In genomic region chr19:29840642-29841041, GRCm38 (mm10) we compare ENCODE assay signal across 9 mouse cellular contexts. TPM values are rescaled to one million over a fixed set of nuclear protein-coding genes. Genes with fewer than 3 reads are reported as not detected.
DNase-seq lines count a peak whose midpoint lies in the region.
"Had no signal": no experiment of that assay in that cellular context is flagged by ENCODE, and none has a peak within 500 bp of the region (broad histone marks: within the 10 kb centered on the region; RNA-seq: fewer than 3 reads in every experiment).

No protein-coding gene starts in this region.

- intact Hi-C loops in heart, postnatal 14 days (cut with DNase I) = no loop called here

- DNase-seq in kidney, adult 9 months = peak; percentile 29
- no peak for DNase-seq in kidney, adult 11 months
- DNase-seq in adipocyte (ENCODE audit: low spot score) = peak; percentile 84
- DNase-seq in heart, postnatal 14 days = peak; percentile 18 to 19
- DNase-seq in lung, postnatal 36 days = peak; percentile 58
- DNase-seq in left cerebral cortex, adult 8-10 months (ENCODE audit: low spot score in 2 of 2) = no peak
- no peak for DNase-seq in right cerebral cortex, adult 2 months (ENCODE audit: low spot score in 2 of 2)
- DNase-seq: cerebellum, postnatal 25 days; right cerebral cortex, postnatal 4 days had no signal

RNA-seq across cellular contexts. Expression of gene Ranbp6, which starts 27.9 kb away (rescaled TPM):
- 10 to 100 TPM; 15.2 to 15.5 TPM for total RNA-seq in heart, postnatal 14 days (2021)
- 10 to 100 TPM; 31.4 to 33.1 (median 32.4) TPM for total RNA-seq in left cerebral cortex, adult 8-10 months (2022)

RNA-seq across cellular contexts. Expression of gene 9930021J03Rik, which starts 34.9 kb away (rescaled TPM):
- total RNA-seq in heart, postnatal 14 days (2021) = 10 to 100 TPM; 12.2 to 13.3 TPM
- 10 to 100 TPM; 36.1 to 44.9 (median 40.3) TPM for total RNA-seq in left cerebral cortex, adult 8-10 months (2022)

Comparison
In these comparisons a context has a peak if more than half of its experiments do, and no peak if none do; other contexts are left out.
1. DNase-seq: peak in kidney, adult 9 months (single experiment), adipocyte (single experiment), heart, postnatal 14 days (2 of 2) and lung, postnatal 36 days (single experiment); none in kidney, adult 11 months (single experiment), left cerebral cortex, adult 8-10 months (0 of 2) and right cerebral cortex, adult 2 months (0 of 2).